In genomic region chr4:52284909-52285308, GRCm38 (mm10) we compare ENCODE assay signal across 21 mouse cellular contexts.
DNase-seq lines count a peak whose midpoint lies in the region; ATAC-seq and TF ChIP-seq lines count a peak whose summit lies in the region.
"Had no signal": no experiment of that assay in that cellular context is flagged by ENCODE, and none has a peak within 500 bp of the region (broad histone marks: within the 10 kb centered on the region; RNA-seq: fewer than 3 reads in every experiment).

No protein-coding gene starts in this region.

- H3K27me3 ChIP-seq in midbrain, embryonic 16.5 days (ENCODE audit: control insufficient read depth, insufficient read depth, low read depth, low read length): no peaks in the 10 kb centered on the region
- H3K27me3 ChIP-seq: embryonic facial prominence, embryonic 15.5 days; hindbrain, embryonic 13.5 days had no signal

- H3K36me3 ChIP-seq in midbrain, embryonic 16.5 days (ENCODE audit: control insufficient read depth, insufficient read depth, low read length): no peaks in the 10 kb centered on the region
- H3K36me3 ChIP-seq: embryonic facial prominence, embryonic 15.5 days; forebrain, embryonic 10.5 days; heart, embryonic 10.5 days; hindbrain, embryonic 13.5 days had no signal

- no peak overlapping the region for H3K4me3 ChIP-seq in left cerebral cortex, adult 2 months
- no peak overlapping the region for H3K4me3 ChIP-seq in cortical plate, adult 2 months (ENCODE audit: insufficient read depth, low read length)
- no peak overlapping the region for H3K4me3 ChIP-seq in midbrain, embryonic 16.5 days (ENCODE audit: low read depth, low read length)
- H3K4me3 ChIP-seq: embryonic facial prominence, embryonic 15.5 days; erythroblast, embryonic 14.5 days; forebrain, embryonic 10.5 days; heart, embryonic 10.5 days; hindbrain, embryonic 13.5 days had no signal

- peak overlapping the region; percentile 17; the same call in 1 of the 2 replicates for H3K27ac ChIP-seq in left cerebral cortex, adult 2 months
- H3K27ac ChIP-seq in cortical plate, adult 2 months (ENCODE audit: insufficient read depth, low read length): peak overlapping the region; percentile 46; the same call in 1 of the 2 replicates
- H3K27ac ChIP-seq in midbrain, embryonic 16.5 days (ENCODE audit: low read length): no peak overlapping the region
- H3K27ac ChIP-seq: embryonic facial prominence, embryonic 15.5 days; forebrain, embryonic 10.5 days; heart, embryonic 10.5 days; hindbrain, embryonic 13.5 days had no signal

- no peak for DNase-seq in frontal cortex, postnatal 36 days (ENCODE audit: low spot score in 2 of 2)
- no peak for DNase-seq in left cerebral cortex, adult 2 months (ENCODE audit: extremely low spot score in 1 of 2, low spot score in 2 of 2)
- DNase-seq in left cerebral cortex, postnatal 4 days: no peak
- DNase-seq in testis, postnatal 14 days (ENCODE audit: low spot score): no peak
- DNase-seq: adrenal gland, postnatal 10 days; cerebellum, adult 11-12 months; cerebellum, adult 9-11 months; embryo, embryonic 11 days; gastrocnemius, postnatal 10 days; heart, adult 18-20 months; heart, postnatal 10 days; heart, postnatal 4 days had no signal

- no peak overlapping the region for H3K9ac ChIP-seq in midbrain, embryonic 16.5 days (ENCODE audit: low read depth, low read length)
- H3K9ac ChIP-seq: embryonic facial prominence, embryonic 15.5 days; hindbrain, embryonic 13.5 days had no signal

- 74% methylated on average over 2 of the region's 2 CpGs for WGBS in midbrain, embryonic 16.5 days

- ATAC-seq in frontal cortex, adult (ENCODE audit: low TSS enrichment): peak; percentile 91
- ATAC-seq in midbrain, embryonic 16.5 days: no peak
- ATAC-seq: forebrain, embryonic 14.5 days had no signal

- H3K9me3 ChIP-seq in midbrain, embryonic 16.5 days (replicated peaks; ENCODE audit: control insufficient read depth, low read length, poor library complexity, severe bottlenecking): no peaks in the 10 kb centered on the region
- H3K9me3 ChIP-seq: embryonic facial prominence, embryonic 15.5 days; forebrain, embryonic 10.5 days; heart, embryonic 10.5 days; hindbrain, embryonic 13.5 days had no signal

- intact Hi-C loops in left cerebral cortex, adult 2 months (cut with DNase I): no loop called here
- intact Hi-C loops in left cerebral cortex, postnatal 4 days (cut with DNase I): no loop called here

- peaks cover 1% of the 10 kb centered on the region; the same call in 1 of the 2 replicates for H3K4me1 ChIP-seq in cortical plate, adult 2 months (ENCODE audit: control insufficient read depth, insufficient read depth, low read length)
- H3K4me1 ChIP-seq in midbrain, embryonic 16.5 days (ENCODE audit: control insufficient read depth, insufficient read depth, low read length): peaks cover 2% of the 10 kb centered on the region; the same call in 1 of the 2 replicates
- H3K4me1 ChIP-seq: embryonic facial prominence, embryonic 15.5 days; forebrain, embryonic 10.5 days; heart, embryonic 10.5 days had no signal

- TF ChIP-seq POLR2A in cortical plate, adult 2 months (IDR thresholded peaks at IDR 0.05; ENCODE audit: extremely low read depth, insufficient read depth, low read length): no peak

- no peak for TF ChIP-seq CTCF in left cerebral cortex, adult 2 months (IDR thresholded peaks at IDR 0.05)
- TF ChIP-seq CTCF in cortical plate, adult 2 months (IDR thresholded peaks at IDR 0.05; ENCODE audit: extremely low read depth, insufficient read depth, low read length): no peak

- H3K4me2 ChIP-seq in midbrain, embryonic 16.5 days (ENCODE audit: low read length): no peak overlapping the region
- H3K4me2 ChIP-seq: embryonic facial prominence, embryonic 15.5 days; hindbrain, embryonic 13.5 days had no signal
